Mouse (Mus musculus): ENCODE results near the gene Clcn5. TPM values are rescaled to one million over a fixed set of nuclear protein-coding genes. Genes with fewer than 3 reads are reported as not detected.

Gene Clcn5
- polyA plus RNA-seq, 1 experiment = 4.2 TPM

DNA sequence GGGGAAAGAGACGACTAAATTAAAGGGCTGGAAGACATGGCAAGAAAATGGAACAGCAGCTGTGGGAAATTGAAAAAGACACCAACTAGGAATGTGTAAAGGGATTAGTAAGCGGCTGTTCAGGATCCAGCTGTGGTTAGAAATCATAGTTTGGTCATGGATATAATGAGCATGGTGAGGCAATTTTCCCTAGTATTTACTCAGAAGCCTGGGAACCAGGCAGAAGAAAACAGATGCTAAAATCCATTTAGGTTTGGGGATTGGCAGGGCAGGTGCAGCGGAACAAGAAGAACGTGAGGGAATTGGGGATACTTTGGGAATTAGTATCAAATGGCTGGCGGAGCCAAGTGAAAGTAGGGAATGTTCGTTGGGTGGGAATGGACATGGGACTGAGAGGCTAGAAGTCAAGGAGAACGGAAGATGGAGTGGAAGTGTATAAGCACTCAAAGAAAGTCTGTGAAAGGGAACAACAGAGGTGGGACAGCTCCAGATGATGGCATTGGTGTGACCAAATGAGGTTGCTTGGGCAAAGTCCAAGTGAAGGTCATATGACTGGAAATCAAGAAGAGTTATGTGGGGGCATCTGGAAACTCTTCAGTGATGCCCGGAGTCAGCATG, 26.9 kb downstream of the Clcn5 start:
- TF ChIP-seq POLR2A (IDR thresholded peaks at IDR 0.05; ENCODE audit: extremely low read depth, insufficient read depth, low read length) (no peak), CTCF (IDR thresholded peaks at IDR 0.05; ENCODE audit: extremely low read depth, insufficient read depth, low read length) (no peak)
- Histone ChIP-seq H3K4me1 (ENCODE audit: control insufficient read depth, insufficient read depth, low read length) (no peaks in the 10 kb centered on the region), H3K4me3 (ENCODE audit: insufficient read depth, low read length) (no peak overlapping the region), H3K27ac (ENCODE audit: insufficient read depth, low read length) (no peak overlapping the region)

DNA sequence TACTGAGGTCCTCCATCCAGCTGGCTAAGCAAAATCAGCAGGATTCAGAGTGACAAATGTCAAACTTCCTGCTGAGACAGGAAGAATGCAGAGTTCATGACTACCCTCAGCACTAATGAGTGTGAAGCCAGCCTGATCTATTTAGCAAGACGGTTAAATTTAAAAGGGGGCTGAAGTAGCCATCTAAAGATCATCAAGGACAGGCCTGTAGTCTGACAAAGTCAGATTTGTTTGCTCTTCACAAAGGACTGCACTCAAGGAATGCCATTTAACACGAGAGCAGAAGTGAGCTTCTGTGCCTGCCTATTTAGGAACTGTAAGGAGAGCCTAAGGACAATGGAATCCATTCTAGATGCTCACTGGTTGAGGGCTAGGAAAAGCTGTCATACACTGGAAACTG, 30.2 kb downstream of the Clcn5 start:
- Histone ChIP-seq H3K4me3 (ENCODE audit: insufficient read depth, low read length) (no peak overlapping the region), H3K27ac (ENCODE audit: insufficient read depth, low read length) (no peak overlapping the region), H3K4me1 (ENCODE audit: control insufficient read depth, insufficient read depth, low read length) (no peaks in the 10 kb centered on the region)
- TF ChIP-seq POLR2A (IDR thresholded peaks at IDR 0.05; ENCODE audit: extremely low read depth, insufficient read depth, low read length) (no peak), CTCF (IDR thresholded peaks at IDR 0.05; ENCODE audit: extremely low read depth, insufficient read depth, low read length) (no peak)

DNA sequence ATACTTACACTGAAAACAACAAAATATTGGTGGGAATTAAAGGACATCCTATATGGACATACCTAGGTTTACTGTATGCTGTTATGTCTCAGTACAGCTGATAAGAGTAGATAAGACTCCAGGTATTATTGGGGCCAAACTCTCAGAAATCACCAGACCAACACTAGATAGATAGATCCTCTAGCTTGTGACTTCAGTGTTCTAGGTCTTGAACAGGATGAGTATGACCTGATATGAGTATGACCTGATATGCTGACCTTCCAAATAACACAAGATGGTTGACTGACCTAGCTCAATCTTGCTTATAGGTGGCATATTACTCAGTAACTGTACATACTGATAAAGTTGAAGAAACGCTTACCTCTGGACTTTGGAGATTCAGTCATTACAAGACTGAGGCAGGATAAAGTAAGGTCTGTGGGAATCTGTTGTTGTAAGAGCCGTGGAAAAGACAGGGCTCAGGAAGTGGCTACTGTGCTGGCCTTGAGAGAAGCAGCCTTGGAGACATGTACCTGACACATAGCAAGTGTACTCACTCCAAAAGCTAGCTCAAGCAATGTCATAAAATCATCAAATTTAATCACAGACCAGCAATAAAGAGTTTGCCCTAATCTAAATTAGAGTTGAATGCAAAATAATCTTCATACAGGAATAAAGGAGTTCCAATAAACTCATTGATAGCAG, 32.0 kb downstream of the Clcn5 start:
- Histone ChIP-seq H3K4me3 (ENCODE audit: insufficient read depth, low read length) (no peak overlapping the region), H3K27ac (ENCODE audit: insufficient read depth, low read length) (no peak overlapping the region), H3K4me1 (ENCODE audit: control insufficient read depth, insufficient read depth, low read length) (no peaks in the 10 kb centered on the region)
- TF ChIP-seq CTCF (IDR thresholded peaks at IDR 0.05; ENCODE audit: extremely low read depth, insufficient read depth, low read length) = no peak
- TF ChIP-seq POLR2A (IDR thresholded peaks at IDR 0.05; ENCODE audit: extremely low read depth, insufficient read depth, low read length) = no peak

DNA sequence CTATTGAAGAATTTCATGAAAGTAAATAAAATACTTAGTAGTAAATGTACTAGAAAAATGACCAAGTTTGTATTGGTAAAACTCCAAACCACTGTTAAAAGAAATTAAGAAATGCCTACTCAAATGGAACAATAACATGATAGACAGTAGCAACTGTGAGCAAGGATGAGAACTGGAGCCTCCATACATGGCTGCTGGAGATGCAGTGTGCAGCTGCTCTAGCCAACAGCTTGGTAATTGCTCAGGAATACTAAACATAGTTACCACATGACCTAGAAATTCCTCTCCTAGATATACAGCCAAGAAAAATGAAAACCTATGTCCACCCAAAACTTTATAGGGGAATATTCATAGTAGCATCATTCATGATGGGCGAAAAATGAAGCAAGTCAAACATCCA, 36.5 kb downstream of the Clcn5 start:
- Histone ChIP-seq H3K4me1 (ENCODE audit: control insufficient read depth, insufficient read depth, low read length) (no peaks in the 10 kb centered on the region; the same call in 1 of the 2 replicates), H3K27ac (ENCODE audit: insufficient read depth, low read length) (no peak overlapping the region), H3K4me3 (ENCODE audit: insufficient read depth, low read length) (no peak overlapping the region)
- TF ChIP-seq CTCF (IDR thresholded peaks at IDR 0.05; ENCODE audit: extremely low read depth, insufficient read depth, low read length) = no peak
- TF ChIP-seq POLR2A (IDR thresholded peaks at IDR 0.05; ENCODE audit: extremely low read depth, insufficient read depth, low read length) = no peak

DNA sequence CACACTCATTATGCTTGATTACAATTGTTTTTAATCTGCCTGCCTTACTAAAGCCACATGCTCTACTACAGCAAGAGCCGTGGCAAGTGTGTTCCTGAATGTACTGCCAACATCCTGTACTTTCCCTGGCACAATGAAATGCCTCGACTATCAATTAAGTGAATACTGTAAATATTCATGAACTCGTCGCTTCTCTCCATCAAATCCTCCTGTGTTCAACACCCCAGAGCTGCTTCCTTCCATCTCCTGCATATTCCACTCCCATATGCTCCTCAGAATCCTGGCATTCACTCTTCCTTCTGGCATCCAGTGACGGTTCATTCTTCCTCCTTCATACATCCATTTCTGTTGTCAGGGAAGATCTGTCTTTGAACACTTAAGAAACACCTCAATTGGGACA, 39.4 kb downstream of the Clcn5 start:
- TF ChIP-seq POLR2A (IDR thresholded peaks at IDR 0.05; ENCODE audit: extremely low read depth, insufficient read depth, low read length) (no peak), CTCF (IDR thresholded peaks at IDR 0.05; ENCODE audit: extremely low read depth, insufficient read depth, low read length) (no peak)
- Histone ChIP-seq H3K4me3 (ENCODE audit: insufficient read depth, low read length) (no peak overlapping the region), H3K27ac (ENCODE audit: insufficient read depth, low read length) (no peak overlapping the region), H3K4me1 (ENCODE audit: control insufficient read depth, insufficient read depth, low read length) (no peaks in the 10 kb centered on the region; the same call in 1 of the 2 replicates)

DNA sequence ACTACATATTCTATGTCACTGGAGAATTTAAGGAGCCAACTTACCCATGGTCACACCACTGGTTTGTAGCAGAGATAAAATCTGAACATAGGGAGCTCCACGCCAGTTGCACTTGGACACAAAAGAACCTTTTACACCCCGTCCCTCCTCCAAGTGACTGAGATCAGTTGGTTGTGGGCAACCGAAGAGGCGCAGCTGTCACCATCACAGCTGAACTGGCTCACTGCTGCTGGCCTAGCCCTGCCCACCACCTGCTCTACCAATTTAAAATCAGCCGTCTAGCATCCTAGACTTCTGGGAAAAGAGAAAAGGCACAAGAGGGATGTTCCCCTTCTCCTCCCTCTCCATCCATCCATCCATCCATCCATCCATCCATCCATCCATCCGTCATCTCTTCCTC, 42.6 kb downstream of the Clcn5 start:
- H3K4me3 ChIP-seq (ENCODE audit: insufficient read depth, low read length) = no peak overlapping the region
- H3K27ac ChIP-seq (ENCODE audit: insufficient read depth, low read length) = no peak overlapping the region
- TF ChIP-seq CTCF (IDR thresholded peaks at IDR 0.05; ENCODE audit: extremely low read depth, insufficient read depth, low read length) = no peak
- TF ChIP-seq POLR2A (IDR thresholded peaks at IDR 0.05; ENCODE audit: extremely low read depth, insufficient read depth, low read length) = no peak
- H3K4me1 ChIP-seq (ENCODE audit: control insufficient read depth, insufficient read depth, low read length) = no peaks in the 10 kb centered on the region; the same call in 1 of the 2 replicates

DNA sequence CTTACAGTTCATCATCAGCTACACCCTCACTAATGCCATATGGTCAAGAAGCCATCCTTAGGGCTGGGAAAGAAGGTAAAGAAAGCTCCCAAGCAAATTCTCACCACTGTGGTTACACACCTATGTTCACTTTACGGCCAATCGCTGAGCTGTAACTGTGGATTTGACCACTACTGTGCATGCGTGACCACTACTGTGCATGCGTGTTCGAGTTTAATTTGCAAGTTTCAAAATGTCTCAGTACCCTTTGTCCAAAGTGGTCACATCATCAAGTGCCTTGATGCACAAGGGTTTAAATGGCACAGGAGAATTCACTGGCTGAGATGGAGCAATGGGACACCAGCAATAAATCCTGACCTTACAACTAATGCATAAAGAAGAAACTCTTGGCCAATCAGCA, 58.0 kb downstream of the Clcn5 start:
- TF ChIP-seq POLR2A (IDR thresholded peaks at IDR 0.05; ENCODE audit: extremely low read depth, insufficient read depth, low read length) (no peak), CTCF (IDR thresholded peaks at IDR 0.05; ENCODE audit: extremely low read depth, insufficient read depth, low read length) (no peak)
- Histone ChIP-seq H3K4me3 (ENCODE audit: insufficient read depth, low read length) (no peak overlapping the region), H3K4me1 (ENCODE audit: control insufficient read depth, insufficient read depth, low read length) (no peaks in the 10 kb centered on the region), H3K27ac (ENCODE audit: insufficient read depth, low read length) (no peak overlapping the region)

DNA sequence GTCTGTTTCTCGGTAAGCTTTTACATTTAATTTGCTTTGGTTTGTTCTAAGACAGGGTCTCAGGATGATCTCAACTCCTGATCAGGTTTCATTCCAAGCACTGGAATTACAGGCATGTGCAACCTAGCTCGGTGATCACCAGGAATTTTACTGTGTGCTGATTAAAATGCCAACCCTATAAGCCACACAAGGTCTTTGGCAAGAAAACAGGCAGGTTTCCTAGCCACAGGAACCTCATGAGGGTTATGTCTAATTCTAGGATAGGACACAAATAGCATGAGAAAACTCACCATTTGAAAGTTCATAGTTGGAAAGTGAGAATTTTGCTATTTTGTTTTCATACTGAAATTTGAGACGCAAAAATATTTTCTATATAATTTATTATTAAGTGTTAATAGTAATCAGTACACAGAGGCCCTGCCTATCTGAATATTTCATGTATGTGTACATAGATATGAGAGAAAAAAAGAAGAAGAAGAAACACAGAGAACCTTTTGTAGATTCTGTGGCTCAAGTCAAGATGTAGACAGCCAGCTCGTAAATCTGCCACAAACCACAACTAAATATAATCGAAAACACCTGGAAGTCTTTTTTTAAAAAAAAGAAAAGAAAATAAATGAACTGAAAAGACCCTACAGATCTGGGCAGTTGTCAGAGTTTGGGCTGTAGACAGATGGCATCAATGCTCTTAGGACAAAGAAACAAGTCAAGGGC, 58.6 kb downstream of the Clcn5 start:
- TF ChIP-seq CTCF (IDR thresholded peaks at IDR 0.05; ENCODE audit: extremely low read depth, insufficient read depth, low read length) = no peak
- TF ChIP-seq POLR2A (IDR thresholded peaks at IDR 0.05; ENCODE audit: extremely low read depth, insufficient read depth, low read length) = no peak
- H3K27ac ChIP-seq (ENCODE audit: insufficient read depth, low read length) = no peak overlapping the region
- H3K4me1 ChIP-seq (ENCODE audit: control insufficient read depth, insufficient read depth, low read length) = no peaks in the 10 kb centered on the region
- no peak overlapping the region for H3K4me3 ChIP-seq (ENCODE audit: insufficient read depth, low read length)

DNA sequence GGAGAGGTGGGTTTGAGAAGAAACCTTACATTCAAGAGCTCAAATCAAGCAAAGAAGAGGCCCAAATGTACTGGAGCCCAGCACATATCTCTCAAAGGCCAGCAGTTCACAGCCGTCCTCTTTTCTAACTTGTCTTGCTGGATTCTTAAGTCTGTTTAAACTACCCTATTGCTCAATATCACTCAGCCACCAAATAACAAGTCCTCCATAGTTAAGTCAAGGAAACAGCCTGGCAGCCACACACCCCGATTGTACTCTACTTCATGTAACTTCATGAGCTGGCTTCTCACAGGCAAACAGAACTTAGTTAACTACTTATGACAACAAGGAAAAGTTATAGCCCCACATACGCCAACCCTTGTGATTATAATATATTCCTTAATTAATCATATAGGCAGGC, 59.4 kb downstream of the Clcn5 start:
- no peak overlapping the region for H3K27ac ChIP-seq (ENCODE audit: insufficient read depth, low read length)
- no peak overlapping the region for H3K4me3 ChIP-seq (ENCODE audit: insufficient read depth, low read length)
- no peaks in the 10 kb centered on the region for H3K4me1 ChIP-seq (ENCODE audit: control insufficient read depth, insufficient read depth, low read length)
- TF ChIP-seq CTCF (IDR thresholded peaks at IDR 0.05; ENCODE audit: extremely low read depth, insufficient read depth, low read length) = no peak
- TF ChIP-seq POLR2A (IDR thresholded peaks at IDR 0.05; ENCODE audit: extremely low read depth, insufficient read depth, low read length) = no peak

Measured in cortical plate, adult 2 months (tissue).